ENCODE assay signal across 8 mouse cellular contexts in genomic region chr9:109875695-109876601, GRCm38 (mm10). TPM values are rescaled to one million over a fixed set of nuclear protein-coding genes. Genes with fewer than 3 reads are reported as not detected.
DNase-seq lines count a peak whose midpoint lies in the region; ATAC-seq and TF ChIP-seq lines count a peak whose summit lies in the region.

No protein-coding gene starts in this region.

- TF ChIP-seq CTCF in kidney, postnatal 0 days (IDR thresholded peaks at IDR 0.05; ENCODE audit: low read depth), result no peak
- no peak for TF ChIP-seq CTCF in liver, postnatal 0 days (IDR thresholded peaks at IDR 0.05; ENCODE audit: low read depth)

- no peaks in the 10 kb centered on the region for H3K27me3 ChIP-seq in kidney, postnatal 0 days (ENCODE audit: insufficient read depth, low read length)
- no peaks in the 10 kb centered on the region for H3K27me3 ChIP-seq in liver, postnatal 0 days (ENCODE audit: insufficient read depth, low read length)
- no peaks in the 10 kb centered on the region for H3K27me3 ChIP-seq in neural tube, embryonic 12.5 days (replicated peaks)

- peak overlapping the region; percentile 96 for H3K4me3 ChIP-seq in kidney, postnatal 0 days (replicated peaks; ENCODE audit: low read depth, low read length)
- peak overlapping the region; percentile 97 for H3K4me3 ChIP-seq in liver, postnatal 0 days (ENCODE audit: low read depth, low read length)
- peak overlapping the region; percentile 93 for H3K4me3 ChIP-seq in neural tube, embryonic 12.5 days

- H3K27ac ChIP-seq in kidney, postnatal 0 days, result peak overlapping the region; percentile 92
- H3K27ac ChIP-seq in liver, postnatal 0 days (ENCODE audit: low read depth), result peak overlapping the region; percentile 89
- H3K27ac ChIP-seq in neural tube, embryonic 12.5 days, result peak overlapping the region; percentile 42; the same call in 1 of the 2 replicates

- H3K36me3 ChIP-seq in kidney, postnatal 0 days (ENCODE audit: insufficient read depth, low read length), result peaks cover 24% of the 10 kb centered on the region
- peaks cover 26% of the 10 kb centered on the region for H3K36me3 ChIP-seq in liver, postnatal 0 days (replicated peaks; ENCODE audit: insufficient read depth, low read length)
- H3K36me3 ChIP-seq in neural tube, embryonic 12.5 days, result peaks cover 26% of the 10 kb centered on the region

- peak overlapping the region; percentile 85 for H3K4me2 ChIP-seq in kidney, postnatal 0 days (ENCODE audit: low read length)
- peak overlapping the region; percentile 96 for H3K4me2 ChIP-seq in liver, postnatal 0 days (ENCODE audit: low read depth, low read length)
- H3K4me2 ChIP-seq in neural tube, embryonic 12.5 days (replicated peaks), result peak overlapping the region; percentile 78

- H3K9me3 ChIP-seq in kidney, postnatal 0 days (replicated peaks; ENCODE audit: low read length), result no peaks in the 10 kb centered on the region
- H3K9me3 ChIP-seq in liver, postnatal 0 days (ENCODE audit: low read length), result no peaks in the 10 kb centered on the region
- no peaks in the 10 kb centered on the region for H3K9me3 ChIP-seq in neural tube, embryonic 12.5 days

- peak; percentile 73 for ATAC-seq in kidney, postnatal 0 days (replicated peaks; ENCODE audit: low FRiP score, low read depth)
- peak; percentile 73 for ATAC-seq in liver, postnatal 0 days
- ATAC-seq in neural tube, embryonic 12.5 days (ENCODE audit: low FRiP score, low read depth), result peak; percentile 58

- under 1% methylated on average over 69 of the region's 76 CpGs for WGBS in kidney, postnatal 0 days
- WGBS in liver, postnatal 0 days (ENCODE audit: insufficient replicate concordance), result 1% methylated on average over 60 of the region's 76 CpGs
- WGBS in neural tube, embryonic 12.5 days, result under 1% methylated on average over 76 of the region's 76 CpGs

- peak; percentile 69 for DNase-seq in CD4-positive, CD25-positive, alpha-beta regulatory T cell, adult 2 months (ENCODE audit: low read depth, low spot score)
- DNase-seq in R1 (ENCODE audit: low read depth, low spot score), result peak; percentile 43
- DNase-seq in embryo, embryonic 9.5 days (ENCODE audit: extremely low spot score), result peak; percentile 56
- peak; percentile 61 to 79 for DNase-seq in gastrocnemius, postnatal 4 days (ENCODE audit: low spot score in 2 of 2)
- DNase-seq in kidney, postnatal 0 days (ENCODE audit: low spot score), result peak; percentile 54
- peak; percentile 78 for DNase-seq in liver, postnatal 0 days
- DNase-seq in urinary bladder, postnatal 14 days (ENCODE audit: low spot score), result peak; percentile 70

- H3K9ac ChIP-seq in kidney, postnatal 0 days (ENCODE audit: low read depth, low read length), result peak overlapping the region; percentile 89
- H3K9ac ChIP-seq in liver, postnatal 0 days (replicated peaks), result peak overlapping the region; percentile 96
- H3K9ac ChIP-seq in neural tube, embryonic 12.5 days, result peak overlapping the region; percentile 93

- no peak for TF ChIP-seq EP300 in liver, postnatal 0 days (IDR thresholded peaks at IDR 0.05; ENCODE audit: low read depth)

- peaks cover 8% of the 10 kb centered on the region; the same call in 1 of the 2 replicates for H3K4me1 ChIP-seq in kidney, postnatal 0 days (replicated peaks; ENCODE audit: insufficient read depth, low read length)
- peaks cover 22% of the 10 kb centered on the region for H3K4me1 ChIP-seq in liver, postnatal 0 days (ENCODE audit: insufficient read depth)
- peaks cover 9% of the 10 kb centered on the region for H3K4me1 ChIP-seq in neural tube, embryonic 12.5 days

RNA-seq across cellular contexts. Expression of gene Cdc25a, which starts 0.6 kb away (rescaled TPM):
- 10 to 100 TPM; 13.9 TPM for total RNA-seq in gastrocnemius, postnatal 4 days (2021)
- polyA plus RNA-seq in kidney, postnatal 0 days (2015; fragmentation: Nextera tagmentation; extraction: Ambion mirVana), result 15.6 and 15.7 TPM in 2 replicates
- 7.5 and 7.8 TPM in 2 replicates for polyA plus RNA-seq in liver, postnatal 0 days (2015; fragmentation: Nextera tagmentation; extraction: Ambion mirVana)
- polyA plus RNA-seq in neural tube, embryonic 12.5 days (2016; fragmentation: Nextera tagmentation; extraction: Ambion mirVana), result 33.9 and 36.3 TPM in 2 replicates

RNA-seq across cellular contexts. Expression of gene Camp, which starts 26.5 kb away (rescaled TPM):
- total RNA-seq in gastrocnemius, postnatal 4 days (2021), result 1 to 10 TPM in 1 of 2 experiments, under 1 TPM in 1; 0.39 to 1.4 TPM
- 1.6 and 1.9 TPM in 2 replicates for polyA plus RNA-seq in kidney, postnatal 0 days (2015; fragmentation: Nextera tagmentation; extraction: Ambion mirVana)
- polyA plus RNA-seq in liver, postnatal 0 days (2015; fragmentation: Nextera tagmentation; extraction: Ambion mirVana), result 659 and 684 TPM in 2 replicates
- 1.8 and 2.2 TPM in 2 replicates for polyA plus RNA-seq in neural tube, embryonic 12.5 days (2016; fragmentation: Nextera tagmentation; extraction: Ambion mirVana)

RNA-seq across cellular contexts. Expression of gene Nme6, which starts 43.4 kb away (rescaled TPM):
- total RNA-seq in gastrocnemius, postnatal 4 days (2021), result 10 to 100 TPM; 24.2 to 30.3 TPM
- 58.3 and 64.4 TPM in 2 replicates for polyA plus RNA-seq in kidney, postnatal 0 days (2015; fragmentation: Nextera tagmentation; extraction: Ambion mirVana)
- polyA plus RNA-seq in liver, postnatal 0 days (2015; fragmentation: Nextera tagmentation; extraction: Ambion mirVana), result 30.6 and 30.7 TPM in 2 replicates
- 64.5 and 66.7 TPM in 2 replicates for polyA plus RNA-seq in neural tube, embryonic 12.5 days (2016; fragmentation: Nextera tagmentation; extraction: Ambion mirVana)

RNA-seq across cellular contexts. Expression of gene Map4, which starts 55.3 kb away (rescaled TPM):
- 100 to 1,000 TPM; 510 to 546 TPM for total RNA-seq in gastrocnemius, postnatal 4 days (2021)
- 33.9 and 36.9 TPM in 2 replicates for polyA plus RNA-seq in kidney, postnatal 0 days (2015; fragmentation: Nextera tagmentation; extraction: Ambion mirVana)
- polyA plus RNA-seq in liver, postnatal 0 days (2015; fragmentation: Nextera tagmentation; extraction: Ambion mirVana), result 6.3 and 7.7 TPM in 2 replicates
- 141 and 161 TPM in 2 replicates for polyA plus RNA-seq in neural tube, embryonic 12.5 days (2016; fragmentation: Nextera tagmentation; extraction: Ambion mirVana)

Comparison
In these comparisons a context has a peak if more than half of its experiments do, and no peak if none do; other contexts are left out.
1. Peak in every context shown above with its lines: DNase-seq, ATAC-seq, H3K4me3 ChIP-seq and H3K27ac ChIP-seq.
2. H3K27ac ChIP-seq: peak in every context shown above with its lines; median percentile 92 in kidney, postnatal 0 days; 89 in liver, postnatal 0 days; 42 in neural tube, embryonic 12.5 days.
3. RNA of gene Camp, which starts 26.5 kb away (polyA plus RNA-seq): 659 to 684 TPM in liver, postnatal 0 days; 1.8 to 2.2 TPM in neural tube, embryonic 12.5 days and 1.6 to 1.9 TPM in kidney, postnatal 0 days; every median in the first group is over 100 times any median in the second.